Mouse (Mus musculus) olfactory bulb, adult 2 months (tissue): ENCODE data around the gene Ceacam19.

Experiments
- CTCF ChIP-seq: fragments of 200-500 bp; IDR thresholded peaks from 2 replicates; pipeline ENCODE4 v1.5.1; 2012; ENCODE audit warnings: low read depth, mild to moderate bottlenecking, low read length, moderate library complexity; ENCODE audit not compliant: insufficient read depth
- POLR2A ChIP-seq: fragments of 200-500 bp; IDR thresholded peaks from 2 replicates; pipeline ENCODE4 v1.6.1; 2012; ENCODE audit warnings: mild to moderate bottlenecking, low read depth, low read length, moderate library complexity; ENCODE audit not compliant: insufficient read depth

GRCm38 (mm10) chr7:19876781-19877425 is 10.9 kb downstream of the Ceacam19 start:
- TF ChIP-seq CTCF, result no peak
- no peak for TF ChIP-seq POLR2A
